Mouse (Mus musculus): ENCODE results near the gene Cphx3.
"Not testable (repeated sequence)": the region's sequence is repeated elsewhere in the genome, so short reads cannot be mapped to it uniquely, and the experiment has no call there.

GRCm38 (mm10) chr14:26058184-26058583 lies 23.9 kb upstream of the Cphx3 start:
- not testable (repeated sequence) for TF ChIP-seq EP300 (IDR thresholded peaks at IDR 0.05; ENCODE audit: insufficient read depth, low read depth, low read length); CTCF (IDR thresholded peaks at IDR 0.05; ENCODE audit: low read depth, low read length)

All from ES-Bruce4 (cell line).